Mouse (Mus musculus) brain, embryonic 14.5 days (tissue): ENCODE measurements around the gene Phf11a. TPM values are rescaled to one million over a fixed set of nuclear protein-coding genes. Genes with fewer than 3 reads are reported as not detected.

Experiments
- DNase-seq: peaks from one replicate; pipeline ENCODE4 v3.0.0-alpha.2; 2011; ENCODE audit warnings: low read depth
- CTCF ChIP-seq: fragments of 200-500 bp; IDR thresholded peaks from 2 replicates; pipeline ENCODE4 v1.5.1; 2012; ENCODE audit warnings: inconsistent platforms, mild to moderate bottlenecking, moderate library complexity, borderline replicate concordance; ENCODE audit not compliant: insufficient read depth, insufficient read length; ENCODE audit errors: extremely low read depth
- POLR2A ChIP-seq: fragments of 200-500 bp; IDR thresholded peaks from 2 replicates; pipeline ENCODE4 v1.6.1; 2012; ENCODE audit warnings: mild to moderate bottlenecking, inconsistent platforms, borderline replicate concordance; ENCODE audit not compliant: poor library complexity, insufficient read depth, insufficient read length, severe bottlenecking; ENCODE audit errors: extremely low read depth
- polyA plus RNA-seq: library from polyadenylated mRNA; depleted of rRNA; stranded (reverse); fragments of >200 nt; gene quantifications from 2 replicates; pipeline ENCODE4 v1.2.3, GENCODE M21; 2012; rRNA removed

The Phf11a gene
- polyA plus RNA-seq, 1 experiment: not detected

DNA sequence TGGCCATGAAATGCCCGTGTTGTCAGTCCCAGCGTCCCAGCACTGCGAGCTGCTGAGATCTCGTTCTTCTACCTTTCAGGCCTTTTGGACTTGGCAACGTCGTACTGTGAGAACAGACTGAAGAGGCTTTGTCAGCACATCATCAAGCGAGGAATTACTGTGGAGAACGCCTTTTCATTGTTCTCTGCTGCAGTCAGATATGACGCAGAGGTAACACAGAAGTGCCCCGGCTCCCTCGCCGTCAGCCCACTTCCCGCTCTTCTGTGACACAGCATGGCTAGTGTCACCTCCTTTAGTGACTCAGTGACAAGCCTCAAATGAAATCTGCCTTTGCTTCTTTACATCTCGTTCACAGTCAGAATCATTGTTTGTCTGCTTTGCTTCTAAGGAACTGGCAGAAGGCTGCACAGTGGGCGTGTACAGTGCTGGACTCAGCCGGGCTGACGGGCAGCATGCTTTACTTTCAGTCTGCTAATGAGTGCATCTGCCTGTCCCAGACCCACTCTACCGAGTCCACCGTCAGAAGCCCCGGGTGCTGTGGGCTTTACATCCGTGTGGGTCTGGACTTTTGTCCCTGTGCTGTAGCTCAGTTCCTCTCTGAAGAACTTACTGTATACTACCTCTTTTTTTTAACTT, 66.9 kb downstream of the Phf11a start:
- TF ChIP-seq CTCF (no peak), POLR2A (no peak)

DNA sequence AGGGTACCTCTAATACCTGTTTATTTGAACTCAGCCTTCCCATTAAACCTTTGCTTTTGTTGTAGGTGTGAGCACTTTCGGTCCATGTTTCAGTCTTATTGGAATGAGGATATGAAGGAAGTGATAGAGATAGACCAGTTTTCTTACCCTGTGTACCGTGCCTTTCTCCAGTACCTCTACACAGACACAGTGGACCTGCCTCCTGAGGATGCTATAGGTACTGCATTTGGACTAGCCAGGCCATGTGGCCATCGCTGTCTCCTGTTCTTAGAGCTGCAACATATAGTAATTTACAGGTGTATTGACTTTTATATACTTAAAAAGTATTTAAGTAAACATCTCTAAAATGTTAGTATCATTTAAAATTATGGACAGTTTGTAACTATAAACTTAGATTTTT, 67.5 kb downstream of the Phf11a start:
- no peak for DNase-seq
- TF ChIP-seq POLR2A (no peak), CTCF (peak; percentile 6; the same call in 1 of the 2 replicates)

More for the DNA sequence above, 66.9 kb downstream of the Phf11a start:
- DNase-seq: peak; percentile 25

Other genes starting within 250 kb of the Phf11a start
- not detected in 2 replicates for gene 1700129C05Rik, start 154.6 kb downstream of the Phf11a start, polyA plus RNA-seq
- not detected in 2 replicates for gene Gm5142, start 118.8 kb downstream of the Phf11a start, polyA plus RNA-seq
- gene Rcbtb1, start 96.3 kb downstream of the Phf11a start, polyA plus RNA-seq: 57.1 and 57.7 TPM in 2 replicates
- not detected in 2 replicates for gene Gm6904, start 37.3 kb downstream of the Phf11a start, polyA plus RNA-seq
- 0.05 and 0.08 TPM in 2 replicates for gene Phf11b, start 43.8 kb upstream of the Phf11a start, polyA plus RNA-seq
- 0.29 and 0.32 TPM in 2 replicates for gene Phf11d, start 67.9 kb upstream of the Phf11a start, polyA plus RNA-seq
- gene Phf11c, start 97.9 kb upstream of the Phf11a start, polyA plus RNA-seq: 0.92 and 1.1 TPM in 2 replicates
- gene Setdb2, start 143.4 kb upstream of the Phf11a start, polyA plus RNA-seq: 5.1 and 5.4 TPM in 2 replicates
- gene Cab39l, start 143.4 kb upstream of the Phf11a start, polyA plus RNA-seq: 7.8 and 12.4 TPM in 2 replicates